Mouse (Mus musculus): ENCODE results near the gene Ttc13. TPM values are rescaled to one million over a fixed set of nuclear protein-coding genes. Genes with fewer than 3 reads are reported as not detected.

Gene Ttc13
- polyA plus RNA-seq, 1 experiment from 2014 or later: 39.6 TPM

DNA sequence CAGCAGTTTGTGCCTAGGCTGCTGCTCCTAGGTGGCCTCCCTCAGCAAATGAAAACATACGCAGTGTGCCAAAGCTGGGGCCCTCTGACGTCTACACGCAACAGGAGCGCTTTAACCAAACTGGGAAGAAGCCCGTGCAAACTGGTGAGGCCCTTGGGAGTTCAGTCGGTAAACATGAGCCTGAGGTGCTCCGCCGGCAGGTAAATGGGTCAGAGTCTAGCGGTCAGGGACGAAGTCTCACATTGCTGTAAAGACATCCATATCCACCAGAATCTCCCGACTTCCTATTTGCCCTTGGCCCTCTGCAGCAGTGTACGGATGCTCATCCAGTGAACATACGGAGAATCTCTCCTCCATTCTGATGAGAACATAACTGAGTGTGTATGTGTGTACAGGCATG, 24.9 kb upstream of the Ttc13 start:
- peaks cover 26% of the 10 kb centered on the region for H3K27me3 ChIP-seq
- 65% methylated on average over 13 of the region's 13 CpGs for WGBS
- H3K4me2 ChIP-seq: no peak overlapping the region
- peaks cover 14% of the 10 kb centered on the region for H3K4me1 ChIP-seq
- H3K27ac ChIP-seq: no peak overlapping the region
- no peak overlapping the region for H3K4me3 ChIP-seq
- ATAC-seq (ENCODE audit: insufficient number of reproducible peaks, insufficient read depth, low FRiP score, low TSS enrichment, low read depth): no peak
- H3K36me3 ChIP-seq: peaks cover under 1% of the 10 kb centered on the region; the same call in 1 of the 2 replicates
- H3K9me3 ChIP-seq: no peaks in the 10 kb centered on the region
- no peak overlapping the region for H3K9ac ChIP-seq

GRCm38 (mm10) chr8:124739268-124739667, 17.5 kb upstream of the Ttc13 start:
- Histone ChIP-seq H3K27ac (no peak overlapping the region), H3K4me1 (peaks cover 3% of the 10 kb centered on the region; the same call in 1 of the 2 replicates), H3K27me3 (no peaks in the 10 kb centered on the region), H3K9ac (no peak overlapping the region), H3K9me3 (no peaks in the 10 kb centered on the region), H3K4me2 (no peak overlapping the region), H3K4me3 (no peak overlapping the region), H3K36me3 (peaks cover 42% of the 10 kb centered on the region)
- WGBS: 84% methylated on average over 1 of the region's 1 CpGs
- ATAC-seq (ENCODE audit: insufficient number of reproducible peaks, insufficient read depth, low FRiP score, low TSS enrichment, low read depth): no peak

DNA sequence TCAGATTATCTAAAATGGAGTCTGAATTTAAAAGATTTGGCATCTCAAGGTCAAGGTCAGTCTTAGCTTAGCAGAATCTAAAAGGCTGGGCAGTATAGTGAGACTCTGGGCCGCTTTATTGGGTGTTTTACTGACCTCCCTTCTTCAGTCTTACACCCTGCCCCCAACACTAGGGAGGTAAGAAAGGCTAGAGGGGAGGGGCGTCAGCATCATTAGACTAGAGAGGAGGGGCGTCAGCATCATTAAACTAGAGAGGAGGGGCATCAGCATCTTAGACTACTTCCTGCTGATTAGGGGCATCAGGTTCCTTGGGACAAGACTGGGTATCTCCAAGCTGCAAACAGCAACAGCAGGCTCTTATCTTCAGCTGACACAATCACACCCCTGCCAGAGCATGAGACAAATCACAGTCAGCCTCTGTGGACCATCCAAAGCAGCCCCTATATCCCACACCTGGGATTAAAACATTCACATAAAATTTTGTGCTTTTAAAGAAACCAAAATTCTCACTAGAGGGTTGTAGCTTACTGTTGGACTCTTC, 13.7 kb upstream of the Ttc13 start:
- no peaks in the 10 kb centered on the region for H3K27me3 ChIP-seq
- no peak overlapping the region for H3K9ac ChIP-seq
- no peak overlapping the region for H3K4me2 ChIP-seq
- no peak for ATAC-seq (ENCODE audit: insufficient number of reproducible peaks, insufficient read depth, low FRiP score, low TSS enrichment, low read depth)
- no peak overlapping the region for H3K4me3 ChIP-seq
- 78% methylated on average over 3 of the region's 3 CpGs for WGBS
- H3K27ac ChIP-seq: no peak overlapping the region
- H3K9me3 ChIP-seq: no peaks in the 10 kb centered on the region
- peaks cover 68% of the 10 kb centered on the region for H3K36me3 ChIP-seq
- peaks cover 3% of the 10 kb centered on the region; the same call in 1 of the 2 replicates for H3K4me1 ChIP-seq

GRCm38 (mm10) chr8:124732828-124733227, 11.0 kb upstream of the Ttc13 start:
- Histone ChIP-seq H3K27ac (no peak overlapping the region), H3K36me3 (peaks cover 92% of the 10 kb centered on the region), H3K9me3 (no peaks in the 10 kb centered on the region), H3K27me3 (no peaks in the 10 kb centered on the region), H3K4me1 (no peaks in the 10 kb centered on the region), H3K4me2 (no peak overlapping the region), H3K4me3 (no peak overlapping the region), H3K9ac (no peak overlapping the region)
- 87% methylated on average over 8 of the region's 8 CpGs for WGBS
- no peak for ATAC-seq (ENCODE audit: insufficient number of reproducible peaks, insufficient read depth, low FRiP score, low TSS enrichment, low read depth)

DNA sequence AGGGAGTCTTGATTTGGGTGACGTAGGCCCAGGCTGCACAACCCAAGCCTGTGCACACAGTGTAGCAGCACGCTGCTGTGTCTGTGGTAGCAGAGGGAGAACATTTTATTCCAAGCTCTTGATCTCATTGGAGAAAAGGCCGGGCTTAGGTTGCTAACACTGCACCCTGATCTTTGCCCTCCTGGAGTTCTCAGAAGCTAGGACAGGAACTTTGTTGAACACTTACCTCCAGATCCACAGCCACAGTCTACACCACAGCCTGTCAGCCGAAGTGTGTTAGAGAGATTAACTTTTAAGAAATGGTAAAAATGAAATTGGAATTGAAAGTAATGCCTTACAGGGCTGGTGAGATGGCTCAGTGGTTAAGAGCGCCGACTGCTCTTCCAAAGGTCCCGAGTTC, 2.5 kb upstream of the Ttc13 start:
- no peak overlapping the region for H3K27ac ChIP-seq
- ATAC-seq (ENCODE audit: insufficient number of reproducible peaks, insufficient read depth, low FRiP score, low TSS enrichment, low read depth): no peak
- 97% methylated on average over 7 of the region's 7 CpGs for WGBS

DNA sequence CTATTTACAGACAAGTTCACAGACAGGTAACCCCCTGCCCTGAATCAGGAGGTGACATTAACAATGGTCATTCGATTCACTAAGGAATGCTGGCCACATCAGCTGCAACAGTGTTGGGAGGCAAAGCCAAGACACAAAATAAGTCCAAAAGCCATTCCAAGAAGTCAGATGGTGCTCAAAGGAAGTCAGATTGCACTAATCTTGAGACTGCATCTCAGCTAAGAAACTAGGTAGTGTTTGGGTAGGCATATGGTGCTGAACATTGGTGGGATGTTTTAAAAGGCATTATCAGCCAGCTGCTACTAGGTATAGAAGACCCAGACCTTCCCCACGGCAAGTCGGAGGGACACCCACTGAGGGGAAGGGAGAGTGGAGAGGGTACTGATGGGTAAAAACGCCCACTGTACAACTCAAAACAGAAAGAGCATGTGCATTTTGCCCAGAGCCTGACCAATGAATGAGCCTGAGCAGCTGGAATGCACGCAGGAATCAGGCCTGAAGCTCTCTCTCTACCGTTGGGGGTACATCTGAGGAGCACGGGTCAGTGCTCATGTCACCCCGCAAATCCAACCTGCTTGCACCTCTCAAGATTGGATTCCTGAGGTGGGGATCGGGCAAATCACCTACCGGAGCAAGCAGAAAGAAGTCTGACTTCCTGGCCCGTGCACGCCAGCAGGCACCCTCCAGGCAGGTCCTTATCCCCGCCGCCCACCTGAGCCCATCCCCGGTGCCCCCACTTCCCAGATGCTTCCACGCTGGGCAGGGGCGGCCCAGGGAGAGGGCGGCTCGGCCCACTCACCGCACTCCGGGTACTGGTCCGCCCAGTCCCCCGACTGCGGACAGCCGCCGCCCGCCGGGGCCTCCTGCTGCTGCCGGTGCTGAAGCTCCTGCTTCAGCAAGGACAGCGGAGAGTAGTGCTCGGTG, 583 bp downstream of the Ttc13 start:
- Histone ChIP-seq H3K4me3 (peak overlapping the region; percentile 94), H3K27me3 (no peaks in the 10 kb centered on the region), H3K4me2 (peak overlapping the region; percentile 93), H3K36me3 (peaks cover 3% of the 10 kb centered on the region), H3K27ac (no peak overlapping the region), H3K9me3 (no peaks in the 10 kb centered on the region), H3K9ac (peak overlapping the region; percentile 86), H3K4me1 (peaks cover 20% of the 10 kb centered on the region)
- peak; percentile 49 for ATAC-seq (ENCODE audit: insufficient number of reproducible peaks, insufficient read depth, low FRiP score, low TSS enrichment, low read depth)
- 3% methylated on average over 31 of the region's 31 CpGs for WGBS

More for the DNA sequence above, 2.5 kb upstream of the Ttc13 start:
- no peak overlapping the region for H3K4me3 ChIP-seq
- H3K9ac ChIP-seq: no peak overlapping the region
- peaks cover 33% of the 10 kb centered on the region for H3K36me3 ChIP-seq
- H3K4me2 ChIP-seq: no peak overlapping the region
- peaks cover 20% of the 10 kb centered on the region for H3K4me1 ChIP-seq
- no peaks in the 10 kb centered on the region for H3K27me3 ChIP-seq
- H3K9me3 ChIP-seq: no peaks in the 10 kb centered on the region

- ATAC-seq (ENCODE audit: insufficient number of reproducible peaks, insufficient read depth, low FRiP score, low TSS enrichment, low read depth): no peak
- H3K36me3 ChIP-seq: no peaks in the 10 kb centered on the region
- no peak overlapping the region for H3K4me3 ChIP-seq
- H3K27me3 ChIP-seq: no peaks in the 10 kb centered on the region
- WGBS: 81% methylated on average over 7 of the region's 7 CpGs
- H3K27ac ChIP-seq: no peak overlapping the region
- 0 out of 2 replicates have a peak overlapping the region, but pooled peaks have one; percentile 86 for H3K9ac ChIP-seq
- H3K4me2 ChIP-seq: no peak overlapping the region
- H3K9me3 ChIP-seq: no peaks in the 10 kb centered on the region
- peaks cover 20% of the 10 kb centered on the region for H3K4me1 ChIP-seq
Observed at GRCm38 (mm10) chr8:124720133-124720532, 1.6 kb downstream of the Ttc13 start.

DNA sequence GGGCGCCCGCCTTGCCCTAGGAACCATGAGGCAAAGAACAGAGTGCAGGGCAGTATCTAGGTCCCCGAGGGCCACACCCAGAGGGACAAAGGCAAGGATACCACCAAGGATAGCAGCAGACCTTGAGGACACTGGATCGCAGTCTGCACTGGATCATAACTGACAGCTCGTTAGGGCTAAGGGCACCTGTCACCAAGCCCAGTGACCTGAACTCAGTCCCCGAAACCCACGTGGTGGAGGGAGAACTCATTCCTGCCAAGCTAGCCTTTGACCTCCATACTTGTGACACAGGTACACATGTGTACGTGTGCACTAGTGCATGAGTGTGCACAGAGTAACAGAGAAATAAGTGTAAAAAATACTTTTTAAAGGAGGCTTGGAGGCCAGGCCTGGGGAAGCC, 6.0 kb downstream of the Ttc13 start:
- peaks cover 5% of the 10 kb centered on the region for H3K4me1 ChIP-seq
- WGBS: 86% methylated on average over 8 of the region's 8 CpGs
- no peak overlapping the region for H3K9ac ChIP-seq
- no peak overlapping the region for H3K4me3 ChIP-seq
- H3K4me2 ChIP-seq: no peak overlapping the region
- no peaks in the 10 kb centered on the region for H3K9me3 ChIP-seq
- H3K27ac ChIP-seq: no peak overlapping the region
- ATAC-seq (ENCODE audit: insufficient number of reproducible peaks, insufficient read depth, low FRiP score, low TSS enrichment, low read depth): no peak
- no peaks in the 10 kb centered on the region for H3K27me3 ChIP-seq
- peaks cover 30% of the 10 kb centered on the region for H3K36me3 ChIP-seq

- WGBS: 91% methylated on average over 6 of the region's 6 CpGs
- Histone ChIP-seq H3K4me1 (no peaks in the 10 kb centered on the region), H3K36me3 (peaks cover 47% of the 10 kb centered on the region), H3K4me3 (no peak overlapping the region), H3K27me3 (no peaks in the 10 kb centered on the region), H3K9me3 (no peaks in the 10 kb centered on the region), H3K27ac (no peak overlapping the region), H3K9ac (no peak overlapping the region), H3K4me2 (no peak overlapping the region)
- ATAC-seq (ENCODE audit: insufficient number of reproducible peaks, insufficient read depth, low FRiP score, low TSS enrichment, low read depth): no peak
Observed at GRCm38 (mm10) chr8:124713207-124713606, 8.6 kb downstream of the Ttc13 start.

- Histone ChIP-seq H3K4me3 (no peak overlapping the region), H3K36me3 (peaks cover 49% of the 10 kb centered on the region), H3K27ac (no peak overlapping the region), H3K9ac (no peak overlapping the region), H3K27me3 (no peaks in the 10 kb centered on the region), H3K9me3 (no peaks in the 10 kb centered on the region), H3K4me1 (no peaks in the 10 kb centered on the region), H3K4me2 (no peak overlapping the region)
- no peak for ATAC-seq (ENCODE audit: insufficient number of reproducible peaks, insufficient read depth, low FRiP score, low TSS enrichment, low read depth)
- WGBS: 94% methylated on average over 8 of the region's 8 CpGs
Observed at GRCm38 (mm10) chr8:124705823-124706222, 16.0 kb downstream of the Ttc13 start.

DNA sequence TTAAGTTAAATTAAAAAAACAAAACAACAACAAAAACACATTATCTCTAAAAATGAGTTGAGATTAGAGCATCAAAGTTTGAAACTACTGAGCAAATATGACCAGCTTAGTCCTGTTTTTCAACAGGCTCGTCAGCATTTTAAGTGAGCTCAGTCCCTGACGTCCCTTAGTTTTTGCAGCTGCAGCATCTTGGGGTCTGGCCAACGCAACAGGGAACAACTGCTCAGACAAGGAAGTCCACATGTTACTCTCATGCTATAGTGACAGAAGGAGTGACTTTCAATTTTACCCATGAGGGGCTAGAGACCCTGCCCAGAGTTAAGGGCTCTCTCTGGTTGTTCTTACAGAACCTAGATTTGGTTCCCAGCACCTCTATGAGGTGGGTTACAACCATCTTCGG, 17.4 kb downstream of the Ttc13 start:
- Histone ChIP-seq H3K4me1 (no peaks in the 10 kb centered on the region), H3K27me3 (no peaks in the 10 kb centered on the region), H3K4me2 (no peak overlapping the region), H3K4me3 (no peak overlapping the region), H3K9ac (no peak overlapping the region), H3K27ac (no peak overlapping the region), H3K36me3 (peaks cover 55% of the 10 kb centered on the region), H3K9me3 (no peaks in the 10 kb centered on the region)
- WGBS: 89% methylated on average over 4 of the region's 4 CpGs
- ATAC-seq (ENCODE audit: insufficient number of reproducible peaks, insufficient read depth, low FRiP score, low TSS enrichment, low read depth): no peak

- WGBS: 64% methylated on average over 4 of the region's 4 CpGs
- Histone ChIP-seq H3K4me3 (no peak overlapping the region), H3K27ac (no peak overlapping the region), H3K9ac (no peak overlapping the region), H3K9me3 (no peaks in the 10 kb centered on the region), H3K27me3 (no peaks in the 10 kb centered on the region), H3K4me2 (no peak overlapping the region), H3K4me1 (no peaks in the 10 kb centered on the region), H3K36me3 (peaks cover 52% of the 10 kb centered on the region)
- no peak for ATAC-seq (ENCODE audit: insufficient number of reproducible peaks, insufficient read depth, low FRiP score, low TSS enrichment, low read depth)
Observed at GRCm38 (mm10) chr8:124703526-124703925, 18.3 kb downstream of the Ttc13 start.
